Mouse (Mus musculus): ENCODE measurements around the gene Tlr2.

The Tlr2 gene

GRCm38 (mm10) chr3:83827684-83828083 lies 13.9 kb downstream of the Tlr2 start:
- DNase-seq: no peak

GRCm38 (mm10) chr3:83823774-83824173 lies 17.8 kb downstream of the Tlr2 start:
- no peak for DNase-seq

GRCm38 (mm10) chr3:83816372-83816925 lies 25.1 kb downstream of the Tlr2 start:
- DNase-seq: no peak

GRCm38 (mm10) chr3:83812863-83813262 lies 28.7 kb downstream of the Tlr2 start:
- DNase-seq: no peak

- DNase-seq: no peak
Measured at GRCm38 (mm10) chr3:83811987-83812386, 29.6 kb downstream of the Tlr2 start.

GRCm38 (mm10) chr3:83808483-83808882 lies 33.1 kb downstream of the Tlr2 start:
- no peak for DNase-seq

- DNase-seq: no peak
Measured at GRCm38 (mm10) chr3:83801649-83802155, 39.9 kb downstream of the Tlr2 start.

GRCm38 (mm10) chr3:83799486-83799885 lies 42.1 kb downstream of the Tlr2 start:
- no peak for DNase-seq

- peak; percentile 35 to 39 for DNase-seq
Measured at GRCm38 (mm10) chr3:83797828-83798227, 43.7 kb downstream of the Tlr2 start.

- no peak for DNase-seq
Measured at GRCm38 (mm10) chr3:83797098-83797497, 44.5 kb downstream of the Tlr2 start.

GRCm38 (mm10) chr3:83791444-83791843 lies 50.1 kb downstream of the Tlr2 start:
- no peak for DNase-seq

- peak in 1 of 2 experiments; percentile 20 for DNase-seq
Measured at GRCm38 (mm10) chr3:83789651-83790451, 51.7 kb downstream of the Tlr2 start.

GRCm38 (mm10) chr3:83787776-83788305 lies 53.7 kb downstream of the Tlr2 start:
- DNase-seq: no peak

GRCm38 (mm10) chr3:83787086-83787485 lies 54.5 kb downstream of the Tlr2 start:
- no peak for DNase-seq

Data from thymus, postnatal 36 days (tissue).